ENCODE assay signal across 8 mouse cellular contexts in genomic region chr10:81422191-81422590, GRCm38 (mm10). TPM values are rescaled to one million over a fixed set of nuclear protein-coding genes. Genes with fewer than 3 reads are reported as not detected.
DNase-seq lines count a peak whose midpoint lies in the region; ATAC-seq and TF ChIP-seq lines count a peak whose summit lies in the region.

No protein-coding gene starts in this region.

- H3K4me3 ChIP-seq in hindbrain, postnatal 0 days (ENCODE audit: low read length) = no peak overlapping the region
- H3K4me3 ChIP-seq in hindbrain, embryonic 10.5 days = no peak overlapping the region
- H3K4me3 ChIP-seq in midbrain, embryonic 14.5 days (replicated peaks; ENCODE audit: low read depth, low read length) = no peak overlapping the region
- no peak overlapping the region for H3K4me3 ChIP-seq in neural tube, embryonic 15.5 days (replicated peaks)

- no peak overlapping the region for H3K9ac ChIP-seq in hindbrain, postnatal 0 days (replicated peaks; ENCODE audit: low read length)
- no peak overlapping the region for H3K9ac ChIP-seq in midbrain, embryonic 14.5 days (replicated peaks; ENCODE audit: low read length)
- no peak overlapping the region for H3K9ac ChIP-seq in neural tube, embryonic 15.5 days (replicated peaks)

- no peak for TF ChIP-seq CTCF in hindbrain, postnatal 0 days (IDR thresholded peaks at IDR 0.05; ENCODE audit: low read depth)

- no peaks in the 10 kb centered on the region for H3K36me3 ChIP-seq in hindbrain, postnatal 0 days (ENCODE audit: insufficient read depth, low read length)
- peaks cover 6% of the 10 kb centered on the region; the same call in 1 of the 2 replicates for H3K36me3 ChIP-seq in hindbrain, embryonic 10.5 days
- 0 out of 2 replicates have a peak, but pooled peaks cover 2% of the 10 kb centered on the region for H3K36me3 ChIP-seq in midbrain, embryonic 14.5 days (ENCODE audit: control insufficient read depth, insufficient read depth, low read length)
- H3K36me3 ChIP-seq in neural tube, embryonic 15.5 days = peaks cover 12% of the 10 kb centered on the region; the same call in 1 of the 2 replicates

- ATAC-seq in hindbrain, postnatal 0 days = no peak
- no peak for ATAC-seq in midbrain, embryonic 14.5 days (ENCODE audit: low FRiP score, low TSS enrichment)
- ATAC-seq in neural tube, embryonic 15.5 days (ENCODE audit: low FRiP score) = no peak

- H3K27ac ChIP-seq in hindbrain, postnatal 0 days = no peak overlapping the region
- no peak overlapping the region for H3K27ac ChIP-seq in hindbrain, embryonic 10.5 days
- H3K27ac ChIP-seq in midbrain, embryonic 14.5 days (replicated peaks; ENCODE audit: low read depth, low read length) = no peak overlapping the region
- H3K27ac ChIP-seq in neural tube, embryonic 15.5 days (replicated peaks) = no peak overlapping the region

- WGBS in hindbrain, postnatal 0 days = 70% methylated on average over 6 of the region's 6 CpGs
- 77% methylated on average over 6 of the region's 6 CpGs for WGBS in hindbrain, embryonic 10.5 days
- 86% methylated on average over 6 of the region's 6 CpGs for WGBS in midbrain, embryonic 14.5 days
- 86% methylated on average over 6 of the region's 6 CpGs for WGBS in neural tube, embryonic 15.5 days

- no peaks in the 10 kb centered on the region for H3K27me3 ChIP-seq in hindbrain, postnatal 0 days (ENCODE audit: insufficient read depth, low read length)
- peaks cover 99% of the 10 kb centered on the region for H3K27me3 ChIP-seq in hindbrain, embryonic 10.5 days (ENCODE audit: insufficient read depth, poor library complexity, severe bottlenecking)
- H3K27me3 ChIP-seq in midbrain, embryonic 14.5 days (ENCODE audit: control insufficient read depth, insufficient read depth, low read length) = peaks cover 10% of the 10 kb centered on the region; the same call in 1 of the 2 replicates
- H3K27me3 ChIP-seq in neural tube, embryonic 15.5 days (replicated peaks) = peaks cover under 1% of the 10 kb centered on the region

- H3K4me1 ChIP-seq in hindbrain, postnatal 0 days (ENCODE audit: insufficient read depth, low read length) = peaks cover 23% of the 10 kb centered on the region
- peaks cover 66% of the 10 kb centered on the region for H3K4me1 ChIP-seq in hindbrain, embryonic 10.5 days (replicated peaks)
- H3K4me1 ChIP-seq in midbrain, embryonic 14.5 days (ENCODE audit: control insufficient read depth, insufficient read depth, low read length) = peaks cover 24% of the 10 kb centered on the region
- H3K4me1 ChIP-seq in neural tube, embryonic 15.5 days = peaks cover 56% of the 10 kb centered on the region

- peak; percentile 1 for DNase-seq in hindbrain, postnatal 0 days (ENCODE audit: low spot score)
- DNase-seq in hindbrain, embryonic 10.5 days (ENCODE audit: low spot score) = no peak
- peak; percentile 4 for DNase-seq in right cerebral cortex, postnatal 14 days
- no peak for DNase-seq in right cerebral cortex, postnatal 36 days (ENCODE audit: low spot score in 2 of 2)
- DNase-seq in cerebellum, postnatal 10 days = peak; percentile 15 to 26
- peak; percentile 48 for DNase-seq in lung, postnatal 10 days
- no peak for DNase-seq in midbrain, embryonic 14.5 days

- no peak overlapping the region for H3K4me2 ChIP-seq in hindbrain, postnatal 0 days (ENCODE audit: low read depth, low read length)
- no peak overlapping the region for H3K4me2 ChIP-seq in midbrain, embryonic 14.5 days (ENCODE audit: low read length)
- H3K4me2 ChIP-seq in neural tube, embryonic 15.5 days = no peak overlapping the region

- H3K9me3 ChIP-seq in hindbrain, postnatal 0 days (ENCODE audit: low read length) = no peaks in the 10 kb centered on the region
- H3K9me3 ChIP-seq in hindbrain, embryonic 10.5 days = no peaks in the 10 kb centered on the region
- no peaks in the 10 kb centered on the region for H3K9me3 ChIP-seq in midbrain, embryonic 14.5 days (ENCODE audit: control insufficient read depth, low read length)
- no peaks in the 10 kb centered on the region for H3K9me3 ChIP-seq in neural tube, embryonic 15.5 days (replicated peaks)

RNA-seq across cellular contexts. Expression of gene Smim24, which starts 29.3 kb away (rescaled TPM):
- 2.9 and 3.7 TPM in 2 replicates for total RNA-seq in hindbrain, postnatal 0 days (2014; rRNA removed)
- polyA plus RNA-seq in hindbrain, postnatal 0 days (2015; fragmentation: Nextera tagmentation; extraction: Ambion mirVana) = 1.4 and 1.7 TPM in 2 replicates
- 2.7 and 3.0 TPM in 2 replicates for polyA plus RNA-seq in hindbrain, embryonic 10.5 days (2016; fragmentation: Nextera tagmentation; extraction: Ambion mirVana)
- polyA plus RNA-seq in midbrain, embryonic 14.5 days (2014; fragmentation: Nextera tagmentation; extraction: Ambion mirVana) = 1.0 and 1.2 TPM in 2 replicates
- 2.5 and 9.3 TPM in 2 replicates for polyA plus RNA-seq in neural tube, embryonic 15.5 days (2015; fragmentation: Nextera tagmentation; extraction: Ambion mirVana)

RNA-seq across cellular contexts. Expression of gene Nfic, which starts 33.2 kb away (rescaled TPM):
- total RNA-seq in hindbrain, postnatal 0 days (2014; rRNA removed) = 17.2 and 26.5 TPM in 2 replicates
- polyA plus RNA-seq in hindbrain, postnatal 0 days (2015; fragmentation: Nextera tagmentation; extraction: Ambion mirVana) = 33.8 and 34.6 TPM in 2 replicates
- 10.5 and 16.0 TPM in 2 replicates for polyA plus RNA-seq in hindbrain, embryonic 10.5 days (2016; fragmentation: Nextera tagmentation; extraction: Ambion mirVana)
- polyA plus RNA-seq in midbrain, embryonic 14.5 days (2014; fragmentation: Nextera tagmentation; extraction: Ambion mirVana) = 11.2 and 13.7 TPM in 2 replicates
- polyA plus RNA-seq in neural tube, embryonic 15.5 days (2015; fragmentation: Nextera tagmentation; extraction: Ambion mirVana) = 35.0 and 35.8 TPM in 2 replicates

RNA-seq across cellular contexts. Expression of gene Gm48552, which starts 33.4 kb away (rescaled TPM):
- total RNA-seq in hindbrain, postnatal 0 days (2014; rRNA removed) = 7.5 TPM in 2 replicates
- 2.7 and 4.0 TPM in 2 replicates for polyA plus RNA-seq in hindbrain, postnatal 0 days (2015; fragmentation: Nextera tagmentation; extraction: Ambion mirVana)
- polyA plus RNA-seq in hindbrain, embryonic 10.5 days (2016; fragmentation: Nextera tagmentation; extraction: Ambion mirVana) = 1.0 and 2.5 TPM in 2 replicates
- 1.3 and 2.9 TPM in 2 replicates for polyA plus RNA-seq in midbrain, embryonic 14.5 days (2014; fragmentation: Nextera tagmentation; extraction: Ambion mirVana)
- polyA plus RNA-seq in neural tube, embryonic 15.5 days (2015; fragmentation: Nextera tagmentation; extraction: Ambion mirVana) = 3.4 and 3.6 TPM in 2 replicates

RNA-seq across cellular contexts. Expression of gene Gm48551, which starts 37.9 kb away (rescaled TPM):
- 2.1 and 3.3 TPM in 2 replicates for total RNA-seq in hindbrain, postnatal 0 days (2014; rRNA removed)
- polyA plus RNA-seq in hindbrain, postnatal 0 days (2015; fragmentation: Nextera tagmentation; extraction: Ambion mirVana) = 5.3 and 7.0 TPM in 2 replicates
- polyA plus RNA-seq in hindbrain, embryonic 10.5 days (2016; fragmentation: Nextera tagmentation; extraction: Ambion mirVana) = 4.0 and 4.8 TPM in 2 replicates
- polyA plus RNA-seq in midbrain, embryonic 14.5 days (2014; fragmentation: Nextera tagmentation; extraction: Ambion mirVana) = 4.5 and 8.2 TPM in 2 replicates
- 5.7 and 7.2 TPM in 2 replicates for polyA plus RNA-seq in neural tube, embryonic 15.5 days (2015; fragmentation: Nextera tagmentation; extraction: Ambion mirVana)

RNA-seq across cellular contexts. Expression of gene Dohh, which starts 38.0 kb away (rescaled TPM):
- 146 TPM in 2 replicates for total RNA-seq in hindbrain, postnatal 0 days (2014; rRNA removed)
- 111 and 114 TPM in 2 replicates for polyA plus RNA-seq in hindbrain, postnatal 0 days (2015; fragmentation: Nextera tagmentation; extraction: Ambion mirVana)
- 95.8 and 98.2 TPM in 2 replicates for polyA plus RNA-seq in hindbrain, embryonic 10.5 days (2016; fragmentation: Nextera tagmentation; extraction: Ambion mirVana)
- polyA plus RNA-seq in midbrain, embryonic 14.5 days (2014; fragmentation: Nextera tagmentation; extraction: Ambion mirVana) = 59.5 and 79.6 TPM in 2 replicates
- 101 TPM in 2 replicates for polyA plus RNA-seq in neural tube, embryonic 15.5 days (2015; fragmentation: Nextera tagmentation; extraction: Ambion mirVana)

Comparison
In these comparisons a context has a peak if more than half of its experiments do, and no peak if none do; other contexts are left out.
1. DNase-seq: peak in hindbrain, postnatal 0 days (single experiment), right cerebral cortex, postnatal 14 days (single experiment), cerebellum, postnatal 10 days (2 of 2) and lung, postnatal 10 days (single experiment); none in hindbrain, embryonic 10.5 days (single experiment), right cerebral cortex, postnatal 36 days (0 of 2) and midbrain, embryonic 14.5 days (single experiment).